Mouse (Mus musculus): ENCODE measurements around the gene Scarb1.

Scarb1 gene

DNA sequence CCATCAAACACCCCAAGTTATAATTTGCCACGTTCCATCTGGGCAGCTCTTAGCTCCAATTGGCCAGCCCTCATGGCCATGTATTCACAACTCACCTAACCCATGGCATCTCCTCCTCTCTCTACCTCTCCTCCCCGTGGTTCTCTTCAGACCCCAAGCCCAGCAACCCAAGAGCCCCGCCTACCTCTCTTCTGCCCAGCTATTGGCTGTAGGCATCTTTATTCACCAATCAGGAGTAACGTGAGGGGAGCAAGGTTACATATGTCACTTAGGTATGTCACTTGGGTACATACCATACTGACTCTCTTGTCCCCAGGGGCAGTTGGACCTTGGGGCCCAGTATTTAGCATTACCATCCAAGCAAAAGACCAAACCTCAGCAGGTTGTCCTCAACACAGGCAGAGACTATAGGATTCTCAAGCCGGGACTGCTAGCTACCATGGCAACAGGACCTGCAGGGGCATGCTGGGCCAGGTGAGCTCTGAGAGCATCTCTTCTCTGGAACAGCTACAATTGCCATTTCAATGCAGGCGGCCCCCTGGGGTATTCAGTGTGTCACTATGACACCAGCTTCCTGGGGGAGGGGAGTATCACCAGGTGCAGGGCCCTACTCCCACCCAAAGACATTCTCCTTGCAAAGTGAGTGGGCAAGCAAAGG is 100.6 kb downstream of the Scarb1 start:
- no peak for DNase-seq (ENCODE audit: low spot score in 2 of 2)

DNA sequence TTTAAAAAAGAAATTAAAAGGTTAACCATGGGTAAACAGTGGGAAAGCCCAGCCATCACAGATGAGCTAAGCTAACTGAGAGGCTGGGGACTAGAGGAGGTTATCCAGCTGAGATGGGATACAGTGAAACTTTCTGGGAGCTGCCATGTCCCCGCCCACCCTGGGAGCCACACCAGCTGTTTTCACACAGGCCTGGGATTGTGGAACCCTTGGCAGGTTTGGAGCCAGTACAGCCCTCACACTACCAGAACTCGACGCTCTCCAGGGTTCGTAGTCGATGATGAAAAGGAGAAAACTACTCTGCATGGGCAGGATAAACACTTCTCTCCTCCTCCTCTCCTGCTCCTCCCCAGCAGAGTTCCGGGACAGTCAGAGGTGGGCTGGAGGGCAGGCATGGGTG is 105.0 kb downstream of the Scarb1 start:
- no peak for DNase-seq (ENCODE audit: low spot score in 2 of 2)

DNA sequence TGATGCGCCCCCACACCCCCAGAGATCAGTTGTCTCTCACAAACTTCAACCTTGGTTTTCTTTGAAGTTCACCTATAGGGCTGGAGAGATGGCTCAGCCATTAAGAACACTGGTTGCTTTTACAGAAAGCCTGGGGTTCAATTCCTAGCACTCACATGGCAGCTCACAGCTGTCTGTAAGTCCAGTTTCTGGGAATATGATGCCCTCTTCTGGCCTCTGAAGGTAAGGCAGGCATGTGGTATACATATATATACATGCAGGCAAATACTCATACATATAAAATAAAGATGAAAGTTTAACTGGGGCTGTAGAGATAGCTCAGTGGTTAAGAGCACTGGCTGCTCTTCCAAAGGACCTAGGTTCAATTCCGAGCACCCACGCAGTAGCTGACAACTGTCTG is 105.5 kb downstream of the Scarb1 start:
- no peak for DNase-seq (ENCODE audit: low spot score in 2 of 2)

- DNase-seq (ENCODE audit: low spot score in 2 of 2), result no peak
Measured at GRCm38 (mm10) chr5:125234399-125234798, 106.5 kb downstream of the Scarb1 start.

GRCm38 (mm10) chr5:125233478-125233877 is 107.4 kb downstream of the Scarb1 start:
- DNase-seq (ENCODE audit: low spot score in 2 of 2), result no peak

DNA sequence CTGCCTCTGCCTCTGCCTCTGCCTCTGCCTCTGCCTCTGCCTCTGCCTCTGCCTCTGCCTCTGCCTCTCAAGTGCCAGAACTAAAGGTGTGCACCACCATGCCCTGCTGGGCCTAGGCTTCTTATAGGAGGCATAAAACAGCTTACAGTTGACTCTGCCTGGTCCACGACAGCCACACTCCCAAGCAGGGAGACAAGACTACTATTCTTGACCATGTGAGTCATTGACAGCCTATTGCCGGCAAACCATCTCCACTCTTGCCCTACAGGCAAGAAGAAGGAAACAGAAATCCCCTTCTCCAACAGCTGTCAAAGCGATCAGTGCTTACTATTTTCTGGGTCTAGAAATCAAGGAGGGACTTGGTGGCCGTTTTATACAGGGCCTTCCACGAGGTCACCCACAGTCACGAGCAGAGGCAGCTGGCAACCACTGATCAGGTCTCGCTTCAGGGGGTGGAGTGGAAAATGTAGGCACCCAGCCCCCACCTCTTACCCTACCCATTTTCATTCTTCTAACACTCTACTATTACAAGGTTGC is 108.4 kb downstream of the Scarb1 start:
- DNase-seq (ENCODE audit: low spot score in 2 of 2), result no peak

- DNase-seq (ENCODE audit: low spot score in 2 of 2), result no peak
Measured at GRCm38 (mm10) chr5:125230463-125230862, 110.4 kb downstream of the Scarb1 start.

DNA sequence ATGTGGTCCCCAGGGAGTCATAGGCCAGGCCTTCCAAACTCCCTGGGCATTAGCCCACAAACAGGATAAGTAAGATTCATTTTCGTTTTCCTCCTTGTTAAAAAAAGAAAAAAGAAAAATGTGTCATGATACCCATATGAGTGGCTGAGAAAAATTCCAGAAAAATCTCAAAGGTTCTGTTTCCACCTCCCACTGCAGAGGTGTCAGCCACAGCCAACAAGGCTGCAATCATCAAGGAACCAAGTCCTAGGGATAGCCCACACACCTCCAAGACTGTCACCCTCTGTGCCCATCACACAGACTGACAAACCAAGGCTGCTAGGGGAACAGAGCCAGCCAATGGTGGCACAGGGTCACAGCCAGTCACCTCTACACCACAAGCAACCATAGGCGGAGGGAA is 111.8 kb downstream of the Scarb1 start:
- DNase-seq (ENCODE audit: low spot score in 2 of 2), result no peak

- DNase-seq (ENCODE audit: low spot score in 2 of 2), result no peak
Measured at GRCm38 (mm10) chr5:125227699-125228098, 113.2 kb downstream of the Scarb1 start.
